Mouse (Mus musculus) skeletal muscle tissue, postnatal 0 days (tissue): Measurements from ENCODE around the gene Pola1. TPM values are rescaled to one million over a fixed set of nuclear protein-coding genes. Genes with fewer than 3 reads are reported as not detected.

Experiments used
- polyA plus RNA-seq: library from polyadenylated mRNA; unstranded; fragments of >200 nt; fragmentation: Nextera tagmentation; extraction: Ambion mirVana; gene quantifications from 2 replicates; pipeline ENCODE4 v1.2.1, GENCODE M21; 2015

The Pola1 gene
- 3.3 TPM in 2 replicates for polyA plus RNA-seq

DNA sequence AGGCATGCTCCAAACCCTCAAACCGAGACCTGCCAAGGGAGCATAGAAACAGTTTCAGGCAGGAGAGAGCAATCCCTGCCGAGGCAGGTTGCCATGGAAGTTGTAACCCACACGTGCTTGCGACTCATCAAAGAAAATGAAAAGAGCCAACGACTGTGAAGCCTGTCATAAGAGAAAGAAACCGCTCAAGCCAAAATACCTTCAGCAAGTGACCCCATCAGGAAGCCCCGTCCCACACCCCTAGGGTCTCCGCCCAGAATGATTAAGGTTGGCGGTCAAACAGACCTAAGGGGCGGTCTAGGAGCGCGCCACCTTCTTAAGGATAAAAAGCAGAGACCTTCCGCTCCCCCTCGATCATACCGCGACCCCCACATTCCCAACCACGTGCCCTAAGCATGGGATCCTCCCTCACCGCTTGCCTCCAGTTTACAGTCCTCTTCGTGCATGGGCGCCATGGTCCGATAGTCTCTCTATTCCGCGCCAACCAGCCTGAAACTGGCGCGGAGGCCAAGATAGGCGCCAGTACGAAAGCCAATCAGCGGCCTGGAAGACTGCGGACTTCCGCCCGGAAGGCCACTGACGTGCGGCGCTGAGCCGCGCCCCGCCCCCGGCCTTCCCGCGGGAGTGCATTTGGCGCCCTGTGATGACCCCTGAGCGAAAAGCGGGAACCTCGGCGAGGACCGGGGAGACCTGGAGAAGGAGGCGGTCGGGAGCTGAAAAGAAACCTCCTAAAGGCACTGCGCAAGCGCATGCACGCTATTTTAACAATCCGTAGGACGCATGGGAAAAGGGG is at the start of gene Pola1:
Pola1 (minus strand) TSS at position 499 of the 793 bp plus-strand sequence.

DNA sequence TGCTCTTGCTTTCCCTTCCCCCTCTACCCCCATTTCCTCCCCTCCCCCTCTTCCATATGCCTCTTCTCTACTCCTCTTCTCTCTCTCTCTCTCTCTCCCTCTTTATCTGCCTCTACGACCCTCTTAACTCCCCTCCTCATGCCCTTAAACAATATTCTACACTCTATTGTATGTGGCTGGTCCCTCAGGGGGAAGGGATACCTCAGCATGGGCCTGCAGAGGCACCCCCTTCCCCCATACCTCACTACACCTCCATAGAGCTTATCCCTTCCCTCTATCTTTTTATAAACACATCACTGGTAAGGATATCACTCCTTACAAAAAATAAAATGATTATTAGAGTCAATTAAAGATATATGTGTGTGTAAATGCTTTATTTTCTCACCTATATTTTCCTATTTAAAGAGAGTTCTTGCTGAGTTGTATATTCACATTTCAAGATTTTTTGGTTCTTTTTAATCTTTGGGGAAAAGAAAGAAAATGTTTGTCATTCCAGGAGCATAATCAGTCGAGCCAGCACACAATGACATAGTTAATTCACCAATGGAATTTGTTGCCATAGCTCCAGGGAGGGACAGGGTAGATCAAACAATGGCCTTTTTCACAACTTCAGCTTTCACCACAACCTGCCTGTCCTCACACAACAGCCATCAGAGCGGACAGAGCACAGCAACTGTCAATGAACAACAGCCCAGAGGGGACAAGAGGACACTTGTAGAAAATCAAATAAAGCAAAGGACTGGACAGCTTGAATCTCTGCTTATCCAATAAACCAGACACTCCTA is 22.5 kb upstream of the Pola1 start, which contains the start of gene Pcyt1b:
Pcyt1b (plus strand) TSS at position 646 of the 785 bp plus-strand sequence.

DNA sequence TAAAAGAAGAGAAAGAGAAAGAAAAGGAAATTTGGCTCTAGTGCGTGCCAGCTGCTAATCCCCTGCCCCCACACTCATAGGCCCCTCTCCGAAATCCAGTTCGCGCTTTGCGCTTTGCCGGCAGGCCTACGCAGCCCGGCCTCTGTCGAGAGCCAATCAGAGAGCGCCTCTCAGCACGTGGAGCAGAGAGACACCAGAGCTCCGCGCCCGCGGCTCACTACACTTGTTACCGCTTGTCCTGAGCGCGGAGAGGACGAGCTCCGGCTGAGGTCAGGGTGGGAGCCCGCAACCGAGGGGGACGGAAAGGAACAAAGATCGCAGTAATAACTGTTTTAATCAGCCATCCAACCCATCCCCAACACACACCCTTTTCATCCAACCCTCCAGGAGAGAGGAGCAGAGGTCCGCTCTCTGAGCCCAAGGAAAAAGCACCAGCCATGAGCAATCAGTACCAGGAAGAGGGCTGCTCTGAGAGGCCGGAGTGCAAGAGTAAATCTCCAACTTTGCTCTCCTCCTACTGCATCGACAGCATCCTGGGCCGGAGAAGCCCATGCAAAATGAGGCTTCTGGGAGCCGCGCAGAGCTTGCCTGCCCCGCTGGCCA is 345.6 kb downstream of the Pola1 start, which contains the start of gene Arx:
Arx (plus strand) TSS at position 155 of the 603 bp plus-strand sequence.

Other genes starting within 250 kb of the Pola1 start
- gene Pcyt1b, start 22.7 kb upstream of the Pola1 start, polyA plus RNA-seq, result 0.46 and 0.52 TPM in 2 replicates
- gene Pdk3, start 200.0 kb upstream of the Pola1 start, polyA plus RNA-seq, result 46.6 and 47.1 TPM in 2 replicates